Mouse (Mus musculus): ENCODE results near the gene Rtel1. TPM values are rescaled to one million over a fixed set of nuclear protein-coding genes. Genes with fewer than 3 reads are reported as not detected.

The Rtel1 gene
- polyA plus RNA-seq, 1 experiment, result 24.7 TPM

GRCm38 (mm10) chr2:181307144-181307804 is 12.3 kb upstream of the Rtel1 start:
- Histone ChIP-seq H3K27me3 (ENCODE audit: control insufficient read depth, insufficient read depth, low read length) (no peaks in the 10 kb centered on the region; the same call in none of the 2 replicates), H3K4me3 (ENCODE audit: low read depth, low read length) (no peak overlapping the region), H3K27ac (ENCODE audit: insufficient read depth, low read depth, low read length) (no peak overlapping the region), H3K4me1 (ENCODE audit: control insufficient read depth, insufficient read depth, insufficient read length, low read length) (no peaks in the 10 kb centered on the region; the same call in 1 of the 2 replicates), H3K36me3 (ENCODE audit: control insufficient read depth, insufficient read depth, low read length) (no peaks in the 10 kb centered on the region)
- 16% methylated on average over 30 of the region's 30 CpGs for whole genome bisulfite sequencing
- no peak for TF ChIP-seq POLR2A (IDR thresholded peaks at IDR 0.05; ENCODE audit: low read depth, low read length)
- TF ChIP-seq CTCF (IDR thresholded peaks at IDR 0.05; ENCODE audit: extremely low read depth, insufficient read length, insufficient replicate concordance, low read depth, low read length), result peak; percentile 40; the same call in 1 of the 2 replicates

- no peaks in the 10 kb centered on the region for H3K36me3 ChIP-seq (ENCODE audit: control insufficient read depth, insufficient read depth, low read length)
- 80% methylated on average over 3 of the region's 3 CpGs for WGBS
Measured at GRCm38 (mm10) chr2:181312435-181312834, 7.1 kb upstream of the Rtel1 start.

GRCm38 (mm10) chr2:181313006-181313343 is 6.6 kb upstream of the Rtel1 start:
- TF ChIP-seq POLR2A (IDR thresholded peaks at IDR 0.05; ENCODE audit: low read depth, low read length) (no peak), CTCF (IDR thresholded peaks at IDR 0.05; ENCODE audit: extremely low read depth, insufficient read length, insufficient replicate concordance, low read depth, low read length) (no peak)
- peaks cover 18% of the 10 kb centered on the region for H3K27me3 ChIP-seq (ENCODE audit: control insufficient read depth, insufficient read depth, low read length)
- WGBS, result 20% methylated on average over 5 of the region's 5 CpGs
- no peaks in the 10 kb centered on the region for H3K36me3 ChIP-seq (ENCODE audit: control insufficient read depth, insufficient read depth, low read length)
- no peak overlapping the region for H3K4me3 ChIP-seq (ENCODE audit: low read depth, low read length)
- no peak overlapping the region for H3K27ac ChIP-seq (ENCODE audit: insufficient read depth, low read depth, low read length)
- peaks cover 4% of the 10 kb centered on the region for H3K4me1 ChIP-seq (ENCODE audit: control insufficient read depth, insufficient read depth, insufficient read length, low read length)

More at GRCm38 (mm10) chr2:181312435-181312834, 7.1 kb upstream of the Rtel1 start:
- TF ChIP-seq CTCF (IDR thresholded peaks at IDR 0.05; ENCODE audit: extremely low read depth, insufficient read length, insufficient replicate concordance, low read depth, low read length) (no peak), POLR2A (IDR thresholded peaks at IDR 0.05; ENCODE audit: low read depth, low read length) (no peak)
- Histone ChIP-seq H3K4me3 (ENCODE audit: low read depth, low read length) (no peak overlapping the region), H3K27me3 (ENCODE audit: control insufficient read depth, insufficient read depth, low read length) (peaks cover 18% of the 10 kb centered on the region), H3K27ac (ENCODE audit: insufficient read depth, low read depth, low read length) (no peak overlapping the region), H3K4me1 (ENCODE audit: control insufficient read depth, insufficient read depth, insufficient read length, low read length) (peaks cover 4% of the 10 kb centered on the region)

- WGBS, result 8% methylated on average over 35 of the region's 35 CpGs
- H3K27ac ChIP-seq (ENCODE audit: insufficient read depth, low read depth, low read length), result no peak overlapping the region
- H3K4me1 ChIP-seq (ENCODE audit: control insufficient read depth, insufficient read depth, insufficient read length, low read length), result peaks cover 4% of the 10 kb centered on the region
- peaks cover 18% of the 10 kb centered on the region for H3K27me3 ChIP-seq (ENCODE audit: control insufficient read depth, insufficient read depth, low read length)
- H3K36me3 ChIP-seq (ENCODE audit: control insufficient read depth, insufficient read depth, low read length), result no peaks in the 10 kb centered on the region
- peak overlapping the region; percentile 15; the same call in 1 of the 2 replicates for H3K4me3 ChIP-seq (ENCODE audit: low read depth, low read length)
- TF ChIP-seq POLR2A (IDR thresholded peaks at IDR 0.05; ENCODE audit: low read depth, low read length), result no peak
- no peak for TF ChIP-seq CTCF (IDR thresholded peaks at IDR 0.05; ENCODE audit: extremely low read depth, insufficient read length, insufficient replicate concordance, low read depth, low read length)
Measured at GRCm38 (mm10) chr2:181313344-181314079, 6.0 kb upstream of the Rtel1 start.

GRCm38 (mm10) chr2:181314080-181314810 is 5.3 kb upstream of the Rtel1 start, which contains the start of gene Stmn3:
Stmn3 (minus strand) TSS chr2:181314500.
- H3K4me3 ChIP-seq (ENCODE audit: low read depth, low read length), result peak within 1 kb of the TSS; percentile 15; the same call in 1 of the 2 replicates
- H3K4me1 ChIP-seq (ENCODE audit: control insufficient read depth, insufficient read depth, insufficient read length, low read length), result peaks cover 6% of the 10 kb centered on the region
- peaks cover 18% of the 10 kb centered on the region for H3K27me3 ChIP-seq (ENCODE audit: control insufficient read depth, insufficient read depth, low read length)
- H3K36me3 ChIP-seq (ENCODE audit: control insufficient read depth, insufficient read depth, low read length), result no peaks in the 10 kb centered on the region
- WGBS, result 6% methylated on average over 20 of the region's 23 CpGs
- H3K27ac ChIP-seq (ENCODE audit: insufficient read depth, low read depth, low read length), result no peak within 1 kb of the TSS
- no peak for TF ChIP-seq CTCF (IDR thresholded peaks at IDR 0.05; ENCODE audit: extremely low read depth, insufficient read length, insufficient replicate concordance, low read depth, low read length)
- no peak for TF ChIP-seq POLR2A (IDR thresholded peaks at IDR 0.05; ENCODE audit: low read depth, low read length)

- Histone ChIP-seq H3K27ac (ENCODE audit: insufficient read depth, low read depth, low read length) (peak overlapping the region; percentile 57), H3K27me3 (ENCODE audit: control insufficient read depth, insufficient read depth, low read length) (no peaks in the 10 kb centered on the region), H3K36me3 (ENCODE audit: control insufficient read depth, insufficient read depth, low read length) (peaks cover 15% of the 10 kb centered on the region), H3K4me1 (ENCODE audit: control insufficient read depth, insufficient read depth, insufficient read length, low read length) (peaks cover 2% of the 10 kb centered on the region; the same call in 1 of the 2 replicates), H3K4me3 (ENCODE audit: low read depth, low read length) (peak overlapping the region; percentile 67)
- TF ChIP-seq POLR2A (IDR thresholded peaks at IDR 0.05; ENCODE audit: low read depth, low read length) (no peak), CTCF (IDR thresholded peaks at IDR 0.05; ENCODE audit: extremely low read depth, insufficient read length, insufficient replicate concordance, low read depth, low read length) (no peak)
- WGBS, result 6% methylated on average over 7 of the region's 7 CpGs
Measured at GRCm38 (mm10) chr2:181320103-181320499, 562 bp downstream of the Rtel1 start.
